Mouse (Mus musculus) limb, embryonic 15.5 days (tissue): Measurements from ENCODE around the gene Pilrb2. TPM values are rescaled to one million over a fixed set of nuclear protein-coding genes. Genes with fewer than 3 reads are reported as not detected.
"Not testable (repeated sequence)": the region's sequence is repeated elsewhere in the genome, so short reads cannot be mapped to it uniquely, and the experiment has no call there.

ENCODE experiments used
- ATAC-seq: fragments of 200-750 bp; cut with Nextera tagmentation; 2 replicates; pipeline ENCODE4 v1.8.0; 2017; ENCODE audit warnings: low read depth, moderate TSS enrichment; ENCODE audit not compliant: insufficient number of reproducible peaks, low FRiP score, low TSS enrichment
- H3K27ac ChIP-seq: fragments of 300-500 bp; sonication (generic); 2 replicates; pipeline ENCODE4 v1.5.1; 2015; ENCODE audit warnings: moderate library complexity, mild to moderate bottlenecking, inconsistent platforms
- H3K27me3 ChIP-seq: fragments of 300-500 bp; sonication (generic); 2 replicates; pipeline ENCODE4 v1.6.1; 2015; ENCODE audit warnings: inconsistent platforms
- H3K36me3 ChIP-seq: fragments of 300-500 bp; sonication (generic); 2 replicates; pipeline ENCODE4 v1.6.1; 2015; ENCODE audit warnings: inconsistent platforms
- H3K4me1 ChIP-seq: fragments of 300-500 bp; sonication (generic); 2 replicates; pipeline ENCODE4 v1.6.1; 2015; ENCODE audit warnings: inconsistent platforms
- H3K4me2 ChIP-seq: fragments of 300-500 bp; sonication (generic); 2 replicates; pipeline ENCODE4 v1.6.1; 2015; ENCODE audit warnings: mild to moderate bottlenecking, inconsistent platforms
- H3K4me3 ChIP-seq: fragments of 300-500 bp; sonication (generic); 2 replicates; pipeline ENCODE4 v1.5.1; 2015; ENCODE audit warnings: mild to moderate bottlenecking, inconsistent platforms
- H3K9ac ChIP-seq: fragments of 300-500 bp; sonication (generic); 2 replicates; pipeline ENCODE4 v1.6.1; 2015; ENCODE audit warnings: inconsistent platforms
- H3K9me3 ChIP-seq: fragments of 300-500 bp; sonication (generic); 2 replicates; pipeline ENCODE4 v1.6.1; 2016; ENCODE audit warnings: inconsistent platforms
- WGBS: fragments of 180-500 bp; shearing (Covaris S2); methylation state at CpG from one replicate; pipeline ENCODE4 v1.1.7; 2015; 5-methylcytosine and 5-hydroxymethylcytosine counted together
- polyA plus RNA-seq: library from polyadenylated mRNA; unstranded; fragments of >200 nt; fragmentation: Nextera tagmentation; extraction: Ambion mirVana; gene quantifications from 2 replicates; pipeline ENCODE4 v1.2.1, GENCODE M21; 2015

Gene Pilrb2
- polyA plus RNA-seq, 1 experiment from 2014 or later: 1.2 TPM

DNA sequence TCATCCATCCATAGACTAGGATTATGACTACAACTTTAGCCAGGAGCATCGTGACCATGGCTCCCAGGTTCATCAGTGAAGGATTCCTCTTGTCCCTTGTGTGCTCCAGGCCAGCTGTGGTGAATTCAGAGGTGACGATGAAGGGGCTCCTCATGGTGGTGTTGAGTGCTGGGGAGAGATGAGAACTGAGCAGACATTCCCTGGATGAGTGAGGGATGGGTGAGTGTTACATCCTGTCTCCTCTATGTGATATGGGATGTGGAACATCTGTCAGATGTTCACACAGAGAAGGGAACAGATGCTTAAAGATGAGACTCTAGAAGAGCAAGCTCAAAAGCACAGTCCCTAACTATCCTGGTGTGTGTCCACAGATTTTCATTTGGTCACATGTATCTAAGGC is 3.0 kb downstream of the Pilrb2 start:
- not testable (repeated sequence) for H3K9me3 ChIP-seq, H3K4me2 ChIP-seq, H3K36me3 ChIP-seq, H3K4me1 ChIP-seq, ATAC-seq, H3K27ac ChIP-seq, H3K27me3 ChIP-seq, H3K4me3 ChIP-seq, H3K9ac ChIP-seq
- 57% methylated on average over 2 of the region's 2 CpGs for WGBS

- H3K9me3 ChIP-seq, H3K4me3 ChIP-seq, H3K27me3 ChIP-seq, H3K27ac ChIP-seq, H3K9ac ChIP-seq, H3K4me2 ChIP-seq, H3K36me3 ChIP-seq, ATAC-seq, H3K4me1 ChIP-seq: not testable (repeated sequence)
- WGBS: 91% methylated on average over 1 of the region's 1 CpGs
Measured at GRCm38 (mm10) chr5:137864008-137864407, 7.6 kb downstream of the Pilrb2 start.

GRCm38 (mm10) chr5:137857960-137858710 is 13.5 kb downstream of the Pilrb2 start, which contains the start of gene Pilrb1:
Gene Pilrb1 (minus strand): TSS chr5:137858106.
- H3K4me2 ChIP-seq, H3K27me3 ChIP-seq, H3K9me3 ChIP-seq, H3K27ac ChIP-seq, H3K4me1 ChIP-seq, H3K4me3 ChIP-seq, H3K36me3 ChIP-seq, H3K9ac ChIP-seq, ATAC-seq: not testable (repeated sequence)
- 81% methylated on average over 2 of the region's 2 CpGs for WGBS

DNA sequence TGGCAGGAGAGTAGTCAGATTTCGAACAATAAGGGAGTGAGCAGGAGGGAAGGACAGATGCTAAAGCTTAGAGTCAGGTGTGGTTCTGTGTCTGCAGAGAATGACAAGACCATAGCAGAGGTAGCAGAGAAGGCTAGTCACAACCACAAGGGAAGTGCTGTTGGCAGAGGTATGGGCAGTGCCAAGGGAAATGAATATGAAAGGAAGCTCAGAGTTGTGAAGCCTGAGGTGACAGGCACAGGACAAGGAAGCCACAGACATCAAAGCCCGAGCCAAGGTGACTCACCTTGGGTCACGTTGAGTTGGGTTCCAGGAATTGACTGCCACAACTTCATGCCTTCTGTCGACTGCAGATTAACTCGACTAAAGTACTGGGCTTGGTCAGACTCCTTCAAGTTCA is 14.7 kb downstream of the Pilrb2 start:
- H3K27ac ChIP-seq, H3K27me3 ChIP-seq, H3K9ac ChIP-seq, ATAC-seq, H3K4me3 ChIP-seq, H3K9me3 ChIP-seq, H3K4me2 ChIP-seq, H3K36me3 ChIP-seq, H3K4me1 ChIP-seq: not testable (repeated sequence)
- WGBS: 70% methylated on average over 5 of the region's 5 CpGs

GRCm38 (mm10) chr5:137854907-137855306 is 16.7 kb downstream of the Pilrb2 start:
- not testable (repeated sequence) for H3K9ac ChIP-seq, H3K9me3 ChIP-seq, H3K4me3 ChIP-seq, H3K27ac ChIP-seq, H3K4me2 ChIP-seq, H3K36me3 ChIP-seq, H3K27me3 ChIP-seq, H3K4me1 ChIP-seq, ATAC-seq
- 73% methylated on average over 3 of the region's 3 CpGs for WGBS

DNA sequence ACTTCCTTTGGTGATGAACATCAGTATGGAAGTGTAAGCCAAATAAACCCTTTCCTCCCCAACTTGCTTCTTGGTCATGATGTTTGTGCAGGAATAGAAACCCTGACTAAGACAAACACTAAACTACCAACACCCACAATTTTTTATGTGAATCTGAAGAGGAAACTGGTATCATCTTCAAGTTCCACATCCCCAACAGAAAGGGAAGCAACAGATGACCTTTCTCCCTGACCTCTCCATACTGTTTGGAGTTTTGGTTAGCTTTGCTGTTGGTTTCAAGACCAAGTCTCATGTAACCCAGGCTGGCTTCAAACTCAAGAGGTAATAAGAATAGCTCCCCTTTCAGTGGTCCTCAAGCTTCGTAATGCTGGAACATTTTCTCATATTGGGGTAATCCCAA is 21.3 kb downstream of the Pilrb2 start:
- H3K27me3 ChIP-seq, H3K4me2 ChIP-seq, ATAC-seq, H3K27ac ChIP-seq, H3K4me1 ChIP-seq, H3K4me3 ChIP-seq, H3K9me3 ChIP-seq, H3K36me3 ChIP-seq, H3K9ac ChIP-seq: not testable (repeated sequence)
- WGBS: 75% methylated on average over 1 of the region's 1 CpGs

- H3K9ac ChIP-seq, H3K36me3 ChIP-seq, H3K4me2 ChIP-seq, H3K27me3 ChIP-seq, H3K9me3 ChIP-seq, H3K27ac ChIP-seq, H3K4me3 ChIP-seq, H3K4me1 ChIP-seq, ATAC-seq: not testable (repeated sequence)
Measured at GRCm38 (mm10) chr5:137837110-137837509, 34.5 kb downstream of the Pilrb2 start.

DNA sequence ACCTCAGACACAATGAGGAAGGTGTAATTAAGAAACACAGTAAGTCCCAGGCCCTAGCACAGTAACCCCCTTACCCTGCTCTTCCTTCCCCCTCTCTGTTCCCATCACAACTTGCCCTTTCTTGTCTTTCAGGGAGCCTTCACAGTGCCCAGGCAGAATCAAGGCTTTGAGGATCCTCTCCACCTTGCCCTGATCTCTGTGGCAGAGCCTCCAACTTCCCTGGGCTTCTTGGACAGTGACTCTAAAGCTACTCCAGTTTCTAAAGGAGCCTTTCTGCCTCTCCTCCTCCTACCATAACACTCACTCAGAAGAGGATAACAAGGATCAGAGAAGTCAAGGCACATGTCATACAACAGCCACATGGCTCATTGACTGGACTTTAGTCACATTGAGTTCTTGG is 35.0 kb downstream of the Pilrb2 start:
- no peaks in the 10 kb centered on the region for H3K36me3 ChIP-seq

GRCm38 (mm10) chr5:137835966-137836520 is 35.6 kb downstream of the Pilrb2 start, which contains the start of gene Pilra:
Gene Pilra (minus strand): TSS chr5:137836281.
- ATAC-seq, H3K4me2 ChIP-seq, H3K4me1 ChIP-seq: not testable (repeated sequence)

More for the DNA sequence above, 35.0 kb downstream of the Pilrb2 start:
- Histone ChIP-seq H3K4me3 (no peak overlapping the region), H3K4me1 (no peaks in the 10 kb centered on the region), H3K9me3 (no peaks in the 10 kb centered on the region), H3K27ac (no peak overlapping the region), H3K4me2 (no peak overlapping the region), H3K27me3 (no peaks in the 10 kb centered on the region), H3K9ac (no peak overlapping the region)
- ATAC-seq: no peak

DNA sequence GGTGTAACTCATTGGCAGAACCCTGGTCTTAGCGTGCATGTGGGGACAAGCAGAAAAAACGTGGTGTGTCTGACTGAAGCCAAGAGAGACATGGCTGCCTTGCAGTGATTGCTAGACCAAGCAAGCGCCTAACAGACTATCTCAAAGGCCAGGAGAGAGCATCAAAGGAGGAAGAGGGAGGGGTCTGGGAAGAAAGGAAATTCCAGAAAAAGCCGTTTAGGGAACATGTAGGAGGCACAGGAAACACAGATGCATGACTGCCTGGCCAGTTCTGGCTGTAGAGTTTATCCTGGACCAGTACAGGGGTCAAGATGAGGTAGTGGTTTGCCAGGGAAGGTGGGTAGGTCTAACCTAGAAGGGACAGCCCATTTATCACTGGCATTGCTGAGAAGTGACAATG is 38.1 kb downstream of the Pilrb2 start:
- H3K4me2 ChIP-seq: no peak overlapping the region
- no peaks in the 10 kb centered on the region for H3K9me3 ChIP-seq
- H3K4me3 ChIP-seq: no peak overlapping the region
- 50% methylated on average over 4 of the region's 4 CpGs for WGBS
- H3K9ac ChIP-seq: no peak overlapping the region
- no peak for ATAC-seq
- H3K36me3 ChIP-seq: no peaks in the 10 kb centered on the region
- H3K27me3 ChIP-seq: no peaks in the 10 kb centered on the region
- H3K27ac ChIP-seq: no peak overlapping the region
- no peaks in the 10 kb centered on the region for H3K4me1 ChIP-seq

More at GRCm38 (mm10) chr5:137835966-137836520, 35.6 kb downstream of the Pilrb2 start, which contains the start of gene Pilra:
- H3K27ac ChIP-seq, H3K9ac ChIP-seq, H3K4me3 ChIP-seq, H3K36me3 ChIP-seq, H3K9me3 ChIP-seq, H3K27me3 ChIP-seq: not testable (repeated sequence)
- 89% methylated on average over 2 of the region's 2 CpGs for WGBS

GRCm38 (mm10) chr5:137831506-137831905 is 40.1 kb downstream of the Pilrb2 start:
- H3K4me2 ChIP-seq: no peak overlapping the region
- no peak overlapping the region for H3K4me3 ChIP-seq
- no peaks in the 10 kb centered on the region for H3K36me3 ChIP-seq
- no peak overlapping the region for H3K27ac ChIP-seq
- no peaks in the 10 kb centered on the region for H3K27me3 ChIP-seq
- ATAC-seq: no peak
- 65% methylated on average over 6 of the region's 6 CpGs for WGBS
- no peak overlapping the region for H3K9ac ChIP-seq
- no peaks in the 10 kb centered on the region for H3K4me1 ChIP-seq
- no peaks in the 10 kb centered on the region for H3K9me3 ChIP-seq

GRCm38 (mm10) chr5:137831106-137831505 is 40.5 kb downstream of the Pilrb2 start:
- H3K4me2 ChIP-seq: no peak overlapping the region
- WGBS: 83% methylated on average over 4 of the region's 4 CpGs
- no peak overlapping the region for H3K9ac ChIP-seq
- no peaks in the 10 kb centered on the region for H3K9me3 ChIP-seq
- no peaks in the 10 kb centered on the region for H3K36me3 ChIP-seq
- no peak overlapping the region for H3K27ac ChIP-seq
- ATAC-seq: no peak
- no peak overlapping the region for H3K4me3 ChIP-seq
- H3K4me1 ChIP-seq: no peaks in the 10 kb centered on the region
- H3K27me3 ChIP-seq: no peaks in the 10 kb centered on the region
